Mouse (Mus musculus) lung, postnatal 0 days (tissue): Measurements from ENCODE around the gene Cers3.

Experiments
- CTCF ChIP-seq: IDR thresholded peaks from 2 replicates; pipeline ENCODE4 v1.5.1; 2016; ENCODE audit warnings: antibody characterized with exemption, mild to moderate bottlenecking
- EP300 ChIP-seq: IDR thresholded peaks from 2 replicates; pipeline ENCODE4 v1.6.1; 2016; ENCODE audit warnings: antibody characterized with exemption, mild to moderate bottlenecking, control low read depth

DNA sequence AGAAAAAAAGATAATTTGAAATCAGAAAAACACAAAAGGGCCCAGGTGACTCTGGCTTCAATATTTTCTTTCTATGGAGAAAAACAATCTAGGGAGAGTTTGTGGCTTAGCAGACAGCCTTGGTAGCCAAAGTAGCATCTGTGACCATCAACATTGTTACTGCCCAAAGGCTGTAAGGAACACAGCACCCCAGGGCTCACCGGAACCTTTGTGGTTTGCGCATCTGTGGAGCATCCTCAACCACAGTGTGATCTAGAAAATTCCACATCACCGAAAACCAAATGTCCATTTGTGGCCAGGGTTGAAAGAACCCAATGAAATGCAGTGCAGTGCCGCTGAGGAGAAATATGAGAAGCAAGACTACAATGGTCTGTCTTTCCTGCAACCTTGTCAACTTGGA, 69.0 kb downstream of the Cers3 start:
- TF ChIP-seq CTCF (no peak), EP300 (no peak)
